Mouse (Mus musculus): ENCODE results near the gene Hoxc11. TPM values are rescaled to one million over a fixed set of nuclear protein-coding genes. Genes with fewer than 3 reads are reported as not detected.

Hoxc11 gene
- polyA plus RNA-seq, 1 experiment from 2014 or later, result 0.06 TPM

GRCm38 (mm10) chr15:102978615-102979515 is 24.6 kb downstream of the Hoxc11 start:
- no peak overlapping the region for H3K4me3 ChIP-seq (ENCODE audit: low read length)
- no peak for ATAC-seq
- WGBS, result 17% methylated on average over 13 of the region's 13 CpGs
- no peak overlapping the region for H3K4me2 ChIP-seq (ENCODE audit: low read depth, low read length)
- no peaks in the 10 kb centered on the region for H3K36me3 ChIP-seq (ENCODE audit: control insufficient read depth, insufficient read depth, low read length)
- peaks cover 9% of the 10 kb centered on the region; the same call in 1 of the 2 replicates for H3K4me1 ChIP-seq (ENCODE audit: control insufficient read depth, insufficient read depth, low read length)
- H3K27me3 ChIP-seq (replicated peaks; ENCODE audit: control insufficient read depth, insufficient read depth, low read length), result peaks cover 91% of the 10 kb centered on the region
- no peaks in the 10 kb centered on the region for H3K9me3 ChIP-seq (ENCODE audit: control insufficient read depth, low read length)
- H3K27ac ChIP-seq (ENCODE audit: low read length), result no peak overlapping the region
- no peak overlapping the region for H3K9ac ChIP-seq (ENCODE audit: low read depth, low read length)

GRCm38 (mm10) chr15:102979936-102980335 is 25.7 kb downstream of the Hoxc11 start:
- no peaks in the 10 kb centered on the region for H3K9me3 ChIP-seq (ENCODE audit: control insufficient read depth, low read length)
- peaks cover 91% of the 10 kb centered on the region for H3K27me3 ChIP-seq (replicated peaks; ENCODE audit: control insufficient read depth, insufficient read depth, low read length)
- H3K36me3 ChIP-seq (ENCODE audit: control insufficient read depth, insufficient read depth, low read length), result no peaks in the 10 kb centered on the region
- no peak overlapping the region for H3K4me2 ChIP-seq (ENCODE audit: low read depth, low read length)
- H3K27ac ChIP-seq (ENCODE audit: low read length), result no peak overlapping the region
- 21% methylated on average over 1 of the region's 1 CpGs for WGBS
- H3K4me1 ChIP-seq (ENCODE audit: control insufficient read depth, insufficient read depth, low read length), result peaks cover 9% of the 10 kb centered on the region; the same call in 1 of the 2 replicates
- H3K9ac ChIP-seq (ENCODE audit: low read depth, low read length), result no peak overlapping the region
- no peak for ATAC-seq
- H3K4me3 ChIP-seq (ENCODE audit: low read length), result no peak overlapping the region

- WGBS, result 7% methylated on average over 11 of the region's 11 CpGs
- H3K4me3 ChIP-seq (ENCODE audit: low read length), result no peak overlapping the region
- H3K9me3 ChIP-seq (ENCODE audit: control insufficient read depth, low read length), result no peaks in the 10 kb centered on the region
- H3K27me3 ChIP-seq (replicated peaks; ENCODE audit: control insufficient read depth, insufficient read depth, low read length), result peaks cover 90% of the 10 kb centered on the region
- H3K27ac ChIP-seq (ENCODE audit: low read length), result no peak overlapping the region
- ATAC-seq, result no peak
- H3K9ac ChIP-seq (ENCODE audit: low read depth, low read length), result no peak overlapping the region
- peaks cover 9% of the 10 kb centered on the region; the same call in 1 of the 2 replicates for H3K4me1 ChIP-seq (ENCODE audit: control insufficient read depth, insufficient read depth, low read length)
- H3K4me2 ChIP-seq (ENCODE audit: low read depth, low read length), result no peak overlapping the region
- H3K36me3 ChIP-seq (ENCODE audit: control insufficient read depth, insufficient read depth, low read length), result no peaks in the 10 kb centered on the region
Measured at GRCm38 (mm10) chr15:102980352-102980751, 26.1 kb downstream of the Hoxc11 start.

GRCm38 (mm10) chr15:102980912-102981311 is 26.7 kb downstream of the Hoxc11 start:
- peak overlapping the region; percentile 48 for H3K4me2 ChIP-seq (ENCODE audit: low read depth, low read length)
- WGBS, result under 1% methylated on average over 14 of the region's 14 CpGs
- H3K36me3 ChIP-seq (ENCODE audit: control insufficient read depth, insufficient read depth, low read length), result no peaks in the 10 kb centered on the region
- H3K4me1 ChIP-seq (ENCODE audit: control insufficient read depth, insufficient read depth, low read length), result peaks cover 9% of the 10 kb centered on the region; the same call in 1 of the 2 replicates
- no peak for ATAC-seq
- H3K27me3 ChIP-seq (replicated peaks; ENCODE audit: control insufficient read depth, insufficient read depth, low read length), result peaks cover 90% of the 10 kb centered on the region
- no peak overlapping the region for H3K27ac ChIP-seq (ENCODE audit: low read length)
- no peaks in the 10 kb centered on the region for H3K9me3 ChIP-seq (ENCODE audit: control insufficient read depth, low read length)
- peak overlapping the region; percentile 40 for H3K4me3 ChIP-seq (ENCODE audit: low read length)
- H3K9ac ChIP-seq (ENCODE audit: low read depth, low read length), result no peak overlapping the region

- under 1% methylated on average over 88 of the region's 88 CpGs for WGBS
- Histone ChIP-seq H3K9me3 (ENCODE audit: control insufficient read depth, low read length) (no peaks in the 10 kb centered on the region), H3K36me3 (ENCODE audit: control insufficient read depth, insufficient read depth, low read length) (no peaks in the 10 kb centered on the region), H3K27ac (ENCODE audit: low read length) (peak overlapping the region; percentile 27), H3K4me1 (ENCODE audit: control insufficient read depth, insufficient read depth, low read length) (peaks cover 9% of the 10 kb centered on the region; the same call in 1 of the 2 replicates), H3K27me3 (replicated peaks; ENCODE audit: control insufficient read depth, insufficient read depth, low read length) (peaks cover 90% of the 10 kb centered on the region), H3K9ac (ENCODE audit: low read depth, low read length) (peak overlapping the region; percentile 64), H3K4me3 (ENCODE audit: low read length) (peak overlapping the region; percentile 40), H3K4me2 (ENCODE audit: low read depth, low read length) (peak overlapping the region; percentile 48)
- peak; percentile 29; the same call in 1 of the 2 replicates for ATAC-seq
Measured at GRCm38 (mm10) chr15:102981379-102982288, 27.4 kb downstream of the Hoxc11 start.

- 8% methylated on average over 12 of the region's 12 CpGs for WGBS
- no peak overlapping the region for H3K27ac ChIP-seq (ENCODE audit: low read length)
Measured at GRCm38 (mm10) chr15:102983716-102984115, 29.5 kb downstream of the Hoxc11 start.

GRCm38 (mm10) chr15:102984521-102984920 is 30.3 kb downstream of the Hoxc11 start:
- no peak overlapping the region for H3K4me3 ChIP-seq (ENCODE audit: low read length)
- no peak overlapping the region for H3K9ac ChIP-seq (ENCODE audit: low read depth, low read length)
- H3K36me3 ChIP-seq (ENCODE audit: control insufficient read depth, insufficient read depth, low read length), result no peaks in the 10 kb centered on the region
- H3K4me1 ChIP-seq (ENCODE audit: control insufficient read depth, insufficient read depth, low read length), result peaks cover 4% of the 10 kb centered on the region
- WGBS, result 8% methylated on average over 10 of the region's 10 CpGs
- no peaks in the 10 kb centered on the region for H3K9me3 ChIP-seq (ENCODE audit: control insufficient read depth, low read length)
- no peak for ATAC-seq
- no peak overlapping the region for H3K27ac ChIP-seq (ENCODE audit: low read length)
- no peak overlapping the region for H3K4me2 ChIP-seq (ENCODE audit: low read depth, low read length)
- H3K27me3 ChIP-seq (replicated peaks; ENCODE audit: control insufficient read depth, insufficient read depth, low read length), result peaks cover 92% of the 10 kb centered on the region

More at GRCm38 (mm10) chr15:102983716-102984115, 29.5 kb downstream of the Hoxc11 start:
- H3K9ac ChIP-seq (ENCODE audit: low read depth, low read length), result no peak overlapping the region
- no peak overlapping the region for H3K4me2 ChIP-seq (ENCODE audit: low read depth, low read length)
- peaks cover 4% of the 10 kb centered on the region for H3K4me1 ChIP-seq (ENCODE audit: control insufficient read depth, insufficient read depth, low read length)
- H3K27me3 ChIP-seq (replicated peaks; ENCODE audit: control insufficient read depth, insufficient read depth, low read length), result peaks cover 91% of the 10 kb centered on the region
- H3K9me3 ChIP-seq (ENCODE audit: control insufficient read depth, low read length), result no peaks in the 10 kb centered on the region
- H3K4me3 ChIP-seq (ENCODE audit: low read length), result no peak overlapping the region
- H3K36me3 ChIP-seq (ENCODE audit: control insufficient read depth, insufficient read depth, low read length), result no peaks in the 10 kb centered on the region
- ATAC-seq, result no peak

- no peaks in the 10 kb centered on the region for H3K36me3 ChIP-seq (ENCODE audit: control insufficient read depth, insufficient read depth, low read length)
- no peak overlapping the region for H3K9ac ChIP-seq (ENCODE audit: low read depth, low read length)
- WGBS, result 24% methylated on average over 3 of the region's 3 CpGs
- peaks cover 4% of the 10 kb centered on the region for H3K4me1 ChIP-seq (ENCODE audit: control insufficient read depth, insufficient read depth, low read length)
- no peak overlapping the region for H3K4me3 ChIP-seq (ENCODE audit: low read length)
- ATAC-seq, result no peak
- no peaks in the 10 kb centered on the region for H3K9me3 ChIP-seq (ENCODE audit: control insufficient read depth, low read length)
- peaks cover 92% of the 10 kb centered on the region for H3K27me3 ChIP-seq (replicated peaks; ENCODE audit: control insufficient read depth, insufficient read depth, low read length)
- no peak overlapping the region for H3K4me2 ChIP-seq (ENCODE audit: low read depth, low read length)
- no peak overlapping the region for H3K27ac ChIP-seq (ENCODE audit: low read length)
Measured at GRCm38 (mm10) chr15:102984925-102985324, 30.7 kb downstream of the Hoxc11 start.

All from intestine, embryonic 16.5 days (tissue).